Mouse (Mus musculus) adrenal gland, adult 18-20 months (tissue): ENCODE measurements around the gene Rnf150. TPM values are rescaled to one million over a fixed set of nuclear protein-coding genes. Genes with fewer than 3 reads are reported as not detected.

ENCODE experiments used
- DNase-seq, 2 experiments: peaks; one replicate each; pipeline ENCODE4 v3.0.0; 2021 to 2022; ENCODE audit warnings: low spot score in 2 of 2
- long read RNA-seq, 2 experiments: library from polyadenylated mRNA; stranded (forward); transcript quantifications; one replicate each; pipeline ENCODE4 v2.0.0; 2021
- total RNA-seq, 2 experiments: library from RNA; stranded (reverse); gene quantifications; 1 replicate in 1 of 2; 2 replicates in 1 of 2; pipeline ENCODE4 v1.2.3; 2021

The Rnf150 gene
- 10 to 100 TPM; 14.8 to 16.3 TPM for total RNA-seq
- long read RNA-seq, experiment 1, full-length matches to known transcripts = 2 of 5 reads
- long read RNA-seq, experiment 1, partial matches to known transcripts = 0 of 5 reads
- long read RNA-seq, experiment 1, other reads (novel, unspliced or antisense) = 3 of 5 reads
- long read RNA-seq, experiment 2, partial matches to known transcripts = 0 of 4 reads
- long read RNA-seq, experiment 2, other reads (novel, unspliced or antisense) = 4 of 4 reads

DNA sequence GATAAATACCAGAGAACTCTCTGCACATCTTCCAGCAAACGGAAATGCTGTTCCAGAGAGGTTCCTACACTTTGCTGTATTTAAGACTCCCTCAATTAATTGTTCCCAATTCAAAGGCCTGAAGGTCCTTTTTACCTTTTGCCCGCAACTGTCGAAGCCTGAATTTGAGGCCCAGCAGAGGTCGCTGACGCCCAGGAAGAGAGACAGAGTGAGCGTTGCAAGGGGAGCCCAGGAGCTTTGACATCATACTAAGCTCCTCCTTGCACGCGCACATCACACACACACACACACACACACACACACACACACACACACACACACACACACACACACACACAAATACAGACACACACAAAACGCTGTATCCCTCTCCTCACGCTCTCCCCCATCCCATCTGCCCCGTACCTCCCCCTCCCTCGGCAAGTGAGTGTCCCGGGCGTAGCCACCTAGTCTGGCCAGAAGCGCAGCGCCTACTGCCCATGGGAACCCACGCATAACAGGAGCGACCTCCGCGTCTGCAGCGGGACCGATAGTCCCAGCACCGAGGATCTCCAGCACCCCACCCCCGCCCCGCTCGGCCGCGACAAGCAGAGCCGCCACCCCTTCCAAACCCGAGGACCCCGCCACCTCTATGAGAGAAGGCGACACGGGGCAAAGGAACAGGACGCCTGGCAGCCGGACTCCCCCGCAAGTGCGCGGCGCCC is at the start of gene Rnf150:
TSS of gene Rnf150 (plus strand) at position 316 of the 704 bp plus-strand sequence.
- DNase-seq = peak; percentile 74 to 78

DNA sequence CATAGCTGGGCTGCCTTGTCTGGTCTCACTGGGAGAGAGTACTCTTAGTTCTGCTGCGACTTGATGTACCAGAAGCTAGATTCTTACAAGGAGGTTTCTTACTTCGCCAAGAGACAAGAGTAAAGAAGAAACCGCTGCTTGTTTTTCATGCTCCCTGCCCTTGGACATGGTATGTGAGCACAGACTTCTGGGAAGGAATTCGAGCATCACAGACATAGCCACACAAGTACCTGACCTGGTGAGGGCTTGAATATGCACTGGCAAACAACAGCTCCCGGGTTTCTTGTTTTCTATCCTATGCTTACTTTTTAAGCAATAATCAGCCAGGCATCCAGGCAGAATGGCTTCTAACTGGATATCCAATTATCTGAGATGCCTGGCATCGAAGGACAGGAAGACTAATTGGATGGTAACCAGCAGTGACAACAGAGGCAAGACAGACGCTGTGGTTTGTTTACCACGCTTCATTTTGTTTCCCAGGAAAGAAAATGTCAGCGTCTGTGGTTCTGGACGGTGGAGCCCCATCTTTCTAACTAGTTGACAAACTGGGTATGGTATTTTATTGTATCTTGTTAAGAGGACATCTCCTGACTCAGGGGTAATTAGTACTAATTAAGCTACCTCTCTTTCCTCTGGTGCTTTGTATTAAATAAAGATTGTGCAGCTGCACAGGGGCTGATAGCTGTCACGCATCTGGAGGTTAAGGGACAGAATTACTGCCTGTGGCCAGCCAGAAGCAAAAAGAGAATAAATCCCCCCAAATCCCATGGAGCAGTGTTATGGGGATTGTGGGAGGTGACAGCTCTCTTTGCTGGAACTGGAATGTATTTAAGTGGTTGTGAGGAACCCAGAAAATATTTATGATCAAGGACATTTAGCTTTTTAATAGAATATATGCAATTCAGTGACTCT is 36.8 kb upstream of the Rnf150 start:
- DNase-seq = no peak

DNA sequence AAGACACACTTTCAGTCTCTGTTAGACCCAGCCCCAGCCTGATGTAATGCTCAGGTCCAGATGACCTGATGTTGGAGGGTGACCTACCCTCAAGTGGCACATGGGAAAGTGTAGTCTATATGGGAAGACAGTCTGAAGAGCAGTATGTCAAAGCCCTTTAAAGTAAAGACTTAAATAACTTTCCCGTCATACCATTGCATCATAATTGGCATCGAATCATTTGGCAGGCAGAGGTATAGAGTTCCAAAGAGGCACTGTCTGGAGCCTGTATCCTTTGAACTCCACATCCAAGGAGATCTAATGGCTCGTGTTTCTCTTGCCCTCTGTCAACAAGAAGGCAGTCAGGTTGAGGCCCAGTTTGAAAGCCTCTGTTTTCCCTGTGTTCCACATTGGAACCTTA is 22.7 kb upstream of the Rnf150 start:
- no peak for DNase-seq

DNA sequence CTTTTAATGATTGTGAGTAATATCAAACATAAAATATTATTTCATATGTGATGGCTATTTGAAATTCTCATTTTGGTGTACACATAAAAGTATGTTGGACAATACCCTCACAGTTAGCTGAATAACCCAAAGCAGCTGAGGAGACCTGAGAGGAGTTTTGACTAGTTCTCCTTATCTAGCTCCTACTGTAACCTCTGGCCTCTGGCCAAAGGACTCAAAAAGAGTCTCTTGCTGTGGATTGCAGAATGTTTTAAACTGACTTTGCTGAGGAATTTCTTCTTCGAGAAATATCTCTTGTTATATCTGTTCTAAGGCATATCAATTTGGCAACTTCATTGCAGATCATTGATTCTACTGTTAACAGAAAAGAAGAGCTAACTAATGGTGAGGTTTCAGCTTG is 22.2 kb upstream of the Rnf150 start:
- DNase-seq = no peak

DNA sequence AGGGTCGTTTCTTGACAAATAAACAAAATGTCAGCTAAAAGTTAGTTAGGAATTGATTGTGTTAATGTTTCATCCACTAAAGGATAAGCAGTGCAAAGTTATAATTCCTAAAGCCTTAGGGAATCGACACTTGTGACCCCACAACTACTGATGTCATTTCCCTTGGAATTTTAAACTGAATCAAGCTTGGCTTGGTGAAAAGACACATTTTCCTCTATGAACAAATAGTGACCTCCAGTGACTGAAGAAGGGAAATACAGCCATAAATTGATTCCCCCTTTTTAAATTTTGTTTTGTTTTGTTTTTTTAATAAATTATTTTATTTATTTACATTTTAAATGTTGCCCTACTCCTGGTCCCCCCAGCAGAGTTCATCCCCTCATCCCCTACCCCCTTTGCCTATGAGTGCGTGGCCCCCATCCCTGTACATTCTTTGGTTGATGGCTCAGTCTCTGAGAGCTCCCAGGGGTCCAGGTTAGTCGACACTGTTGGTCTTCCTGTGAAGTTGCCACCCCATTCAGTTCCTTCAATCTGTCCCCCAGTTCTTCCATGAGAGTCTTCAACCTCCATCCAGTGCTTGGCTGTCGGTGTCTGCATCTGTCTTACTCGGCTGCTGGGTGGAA is 21.5 kb upstream of the Rnf150 start:
- DNase-seq = no peak

DNA sequence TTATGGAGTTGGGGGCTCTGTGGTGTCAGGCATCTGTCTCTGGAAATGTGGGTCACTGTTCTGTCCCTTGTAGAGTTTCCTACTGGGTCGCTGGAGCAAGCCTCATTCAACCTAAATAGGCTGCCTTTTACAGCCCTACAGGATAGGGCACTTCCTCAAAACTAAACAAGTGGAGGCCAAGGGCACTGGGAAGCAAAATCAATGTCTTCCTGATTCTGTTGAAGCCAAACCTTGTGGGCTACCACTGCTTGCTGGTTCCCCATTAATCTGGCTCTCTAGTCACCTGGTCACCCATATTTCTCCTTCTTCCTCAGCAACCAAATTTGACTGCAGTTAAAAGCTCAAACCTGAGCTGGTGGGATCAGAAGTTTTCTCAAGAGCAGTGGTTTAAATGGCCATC is 19.5 kb upstream of the Rnf150 start:
- no peak for DNase-seq

- DNase-seq = no peak
Observed at GRCm38 (mm10) chr8:82844413-82844812, 18.7 kb upstream of the Rnf150 start.

DNA sequence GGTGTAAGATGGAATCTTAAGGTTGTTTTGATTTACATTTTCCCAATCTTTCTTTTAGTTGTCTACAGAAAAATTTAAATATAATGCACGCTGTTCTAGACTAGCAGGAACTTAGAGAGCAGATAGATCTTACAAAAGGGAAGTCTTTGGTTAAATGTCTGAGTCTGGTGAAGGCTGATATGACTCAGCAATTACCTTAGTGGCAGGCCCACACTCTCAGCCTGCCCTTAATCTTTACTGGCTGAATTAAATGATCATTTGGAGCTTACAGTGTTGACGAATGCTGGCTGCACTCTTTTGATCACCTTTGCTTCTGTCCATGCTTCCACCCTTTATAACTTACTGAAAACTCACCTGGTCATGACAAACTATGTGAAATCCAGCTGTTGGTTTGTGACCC is 17.1 kb upstream of the Rnf150 start:
- no peak for DNase-seq

- no peak for DNase-seq
Observed at GRCm38 (mm10) chr8:82846730-82847129, 16.4 kb upstream of the Rnf150 start.

- no peak for DNase-seq
Observed at GRCm38 (mm10) chr8:82858541-82859342, 4.4 kb upstream of the Rnf150 start.

DNA sequence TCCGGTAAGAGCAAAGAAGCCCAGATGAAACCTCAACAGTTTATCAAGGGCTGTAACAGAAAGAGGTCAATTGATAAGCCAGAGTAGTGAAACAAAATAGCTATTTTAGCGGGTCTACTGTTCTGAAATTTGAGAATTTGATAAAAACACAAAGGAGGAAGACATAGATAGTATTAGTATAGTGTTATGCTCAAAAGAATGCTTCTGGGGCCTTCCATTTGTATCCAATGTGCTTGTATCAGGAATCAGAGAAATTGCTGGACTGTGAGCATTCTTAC is 3.9 kb upstream of the Rnf150 start:
- DNase-seq = no peak

GRCm38 (mm10) chr8:82863745-82864520 is 777 bp downstream of the Rnf150 start:
- DNase-seq = peak; percentile 58 to 67

GRCm38 (mm10) chr8:82864521-82864818 is 1.3 kb downstream of the Rnf150 start:
- no peak for DNase-seq

DNA sequence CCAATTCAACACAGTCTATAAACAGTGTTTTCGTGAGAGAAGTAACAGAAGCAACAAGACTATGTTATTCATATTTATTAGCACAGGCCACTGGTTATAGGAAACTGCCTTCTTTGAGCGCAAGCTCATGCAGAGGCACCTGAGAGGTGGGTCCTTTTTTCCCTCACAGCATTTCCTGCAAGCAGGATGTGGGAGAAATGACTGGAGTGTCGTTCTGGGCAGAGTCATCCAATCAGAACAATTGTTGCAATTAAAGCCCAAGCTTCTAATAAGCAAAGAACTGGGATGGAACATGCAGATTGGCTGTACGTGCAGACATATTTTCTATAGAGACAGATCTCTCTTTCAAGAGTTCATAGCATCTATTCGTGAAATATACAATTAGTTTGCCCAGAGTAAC is 2.1 kb downstream of the Rnf150 start:
- DNase-seq = no peak

DNA sequence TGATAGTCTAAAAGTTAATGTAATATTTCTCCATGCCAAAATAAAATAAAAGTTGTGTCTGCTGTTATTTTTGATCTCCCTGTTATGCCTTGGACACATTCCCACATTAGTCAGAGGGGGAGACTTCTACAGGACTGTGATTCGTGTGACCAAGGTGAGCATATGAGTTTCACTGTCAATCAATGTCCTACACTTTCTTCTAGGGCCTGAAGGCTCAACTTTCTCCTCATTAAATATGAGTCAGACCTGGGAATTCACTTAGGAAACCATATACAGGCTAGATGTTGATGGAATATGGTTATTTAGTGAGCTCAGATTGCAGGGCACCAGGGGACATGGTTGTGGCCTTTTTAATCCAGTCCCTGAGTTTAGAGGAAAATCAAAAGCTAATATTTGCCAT is 3.1 kb downstream of the Rnf150 start:
- no peak for DNase-seq

DNA sequence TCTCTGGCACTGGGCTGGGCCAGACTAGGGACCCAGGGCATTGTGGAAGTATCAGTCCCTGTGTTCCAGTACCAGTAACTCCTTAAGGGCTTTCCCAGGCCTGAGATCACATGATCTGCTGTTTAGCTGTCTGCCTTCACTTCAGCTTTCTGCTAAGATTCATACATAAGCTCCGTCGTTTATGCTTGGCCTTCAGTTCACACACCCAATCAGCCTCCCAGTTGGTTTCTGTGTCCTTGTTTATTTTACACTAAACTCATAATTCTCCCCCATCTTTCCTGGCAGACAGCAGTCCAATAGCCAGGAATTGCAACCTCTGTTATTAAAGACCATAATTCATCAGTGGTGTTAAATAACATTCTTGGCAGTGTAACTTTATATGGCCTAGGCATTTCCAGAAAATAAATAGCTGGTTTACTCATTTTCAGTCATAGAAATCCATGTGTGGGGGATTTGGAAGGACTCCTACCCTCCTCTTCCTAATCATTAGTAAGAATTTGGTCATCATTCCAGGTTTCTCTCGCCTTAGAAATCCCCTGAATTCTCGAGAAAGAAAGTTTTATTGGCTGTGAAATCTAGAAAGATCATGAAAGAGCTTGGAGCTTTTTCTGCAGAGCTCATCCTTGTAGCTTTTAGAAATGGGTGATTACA is 7.8 kb downstream of the Rnf150 start:
- no peak for DNase-seq

- DNase-seq = no peak
Observed at GRCm38 (mm10) chr8:82871986-82872385, 8.8 kb downstream of the Rnf150 start.

DNA sequence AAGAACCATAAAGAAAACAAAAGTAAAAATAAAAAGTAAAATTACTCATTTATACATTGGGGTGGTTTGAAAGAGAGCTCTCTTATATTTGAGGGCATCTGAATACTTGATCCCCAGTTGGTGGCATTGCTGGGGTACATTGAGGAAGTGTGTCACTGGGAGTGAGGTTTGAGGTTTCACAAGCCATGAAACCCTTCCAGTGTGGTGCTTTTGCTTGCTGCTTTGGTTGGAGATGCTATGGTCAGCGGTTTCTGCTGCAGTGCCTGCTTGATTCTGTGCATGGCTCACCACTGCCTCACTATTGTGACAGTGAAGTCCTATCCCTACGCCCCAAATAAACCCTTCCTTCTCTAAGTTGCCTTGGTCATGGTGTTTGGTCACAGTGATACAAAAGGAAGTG is 10.9 kb downstream of the Rnf150 start:
- no peak for DNase-seq

- DNase-seq = no peak
Observed at GRCm38 (mm10) chr8:82875135-82875534, 12.0 kb downstream of the Rnf150 start.

- no peak for DNase-seq
Observed at GRCm38 (mm10) chr8:82884480-82884879, 21.3 kb downstream of the Rnf150 start.
